Mouse (Mus musculus) kidney, postnatal 0 days (tissue): Measurements from ENCODE around the gene Prox2. TPM values are rescaled to one million over a fixed set of nuclear protein-coding genes. Genes with fewer than 3 reads are reported as not detected.
"Not testable (repeated sequence)": the region's sequence is repeated elsewhere in the genome, so short reads cannot be mapped to it uniquely, and the experiment has no call there.

ENCODE experiments used
- ATAC-seq: fragments of 200-750 bp; cut with Nextera tagmentation; replicated peaks from 2 replicates; pipeline ENCODE4 v1.8.0; 2017; ENCODE audit warnings: low read depth, moderate number of reproducible peaks, moderate TSS enrichment, moderate library complexity; ENCODE audit not compliant: low FRiP score
- DNase-seq: peaks from one replicate; pipeline ENCODE4 v3.0.0-alpha.2; 2016; ENCODE audit warnings: low spot score
- H3K27ac ChIP-seq: fragments of 300-500 bp; sonication (generic); 2 replicates; pipeline ENCODE4 v1.5.1; 2014; ENCODE audit warnings: mild to moderate bottlenecking
- H3K27me3 ChIP-seq: fragments of 300-500 bp; sonication (generic); 2 replicates; pipeline ENCODE4 v1.6.1; 2014; ENCODE audit warnings: low read length, mixed read lengths; ENCODE audit not compliant: insufficient read depth
- H3K36me3 ChIP-seq: fragments of 300-500 bp; sonication (generic); 2 replicates; pipeline ENCODE4 v1.6.1; 2014; ENCODE audit warnings: low read length, mixed read lengths; ENCODE audit not compliant: insufficient read depth
- H3K4me1 ChIP-seq: fragments of 300-500 bp; sonication (generic); replicated peaks from 2 replicates; pipeline ENCODE4 v1.6.1; 2014; ENCODE audit warnings: antibody characterized with exemption, low read length, mixed read lengths; ENCODE audit not compliant: insufficient read depth
- H3K4me2 ChIP-seq: fragments of 300-500 bp; sonication (generic); 2 replicates; pipeline ENCODE4 v1.6.1; 2014; ENCODE audit warnings: mild to moderate bottlenecking, low read length, moderate library complexity, mixed read lengths
- H3K4me3 ChIP-seq: fragments of 300-500 bp; sonication (generic); replicated peaks from 2 replicates; pipeline ENCODE4 v1.5.1; 2014; ENCODE audit warnings: low read depth, low read length
- H3K9ac ChIP-seq: fragments of 300-500 bp; sonication (generic); 2 replicates; pipeline ENCODE4 v1.6.1; 2014; ENCODE audit warnings: low read depth, low read length
- H3K9me3 ChIP-seq: fragments of 300-500 bp; sonication (generic); replicated peaks from 2 replicates; pipeline ENCODE4 v1.6.1; 2016; ENCODE audit warnings: low read length, inconsistent platforms, mixed read lengths
- CTCF ChIP-seq: IDR thresholded peaks from 2 replicates; pipeline ENCODE4 v1.5.1; 2016; ENCODE audit warnings: antibody characterized with exemption, low read depth, mild to moderate bottlenecking, moderate library complexity
- WGBS: fragments of 180-500 bp; shearing (Covaris S2); extraction: QIAGEN DNeasy Blood & Tissue Kit; methylation state at CpG from one replicate; pipeline ENCODE4 v1.1.7; 2014; 5-methylcytosine and 5-hydroxymethylcytosine counted together
- polyA plus RNA-seq: library from polyadenylated mRNA; unstranded; fragments of >200 nt; fragmentation: Nextera tagmentation; extraction: Ambion mirVana; gene quantifications from 2 replicates; pipeline ENCODE4 v1.2.1, GENCODE M21; 2015

The Prox2 gene
- polyA plus RNA-seq, 1 experiment from 2014 or later: 3.3 TPM

DNA sequence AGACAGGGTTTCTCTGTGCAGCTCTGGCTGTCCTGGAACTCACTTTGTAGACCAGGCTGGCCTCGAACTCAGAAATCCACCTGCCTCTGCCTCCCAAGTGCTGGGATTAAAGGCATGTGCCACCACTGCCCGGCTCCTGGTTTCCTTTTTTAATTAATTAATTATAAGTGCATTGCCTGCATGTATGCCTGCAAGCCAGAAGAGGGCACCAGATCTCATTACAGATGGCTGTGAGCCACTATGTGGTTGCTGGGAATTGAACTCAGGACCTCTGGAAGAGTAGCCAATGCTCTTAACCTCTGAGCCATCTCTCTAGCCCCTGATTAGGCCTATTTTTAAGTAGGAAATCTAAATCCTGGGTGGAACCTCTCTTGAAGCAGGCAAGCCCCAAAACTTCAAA is 33.7 kb upstream of the Prox2 start:
- not testable (repeated sequence) for H3K9me3 ChIP-seq, H3K27ac ChIP-seq, H3K27me3 ChIP-seq, H3K36me3 ChIP-seq, H3K4me1 ChIP-seq, DNase-seq, ATAC-seq, H3K4me2 ChIP-seq, H3K4me3 ChIP-seq, H3K9ac ChIP-seq
- peak; percentile 52 for TF ChIP-seq CTCF
- 77% methylated on average over 2 of the region's 2 CpGs for WGBS

DNA sequence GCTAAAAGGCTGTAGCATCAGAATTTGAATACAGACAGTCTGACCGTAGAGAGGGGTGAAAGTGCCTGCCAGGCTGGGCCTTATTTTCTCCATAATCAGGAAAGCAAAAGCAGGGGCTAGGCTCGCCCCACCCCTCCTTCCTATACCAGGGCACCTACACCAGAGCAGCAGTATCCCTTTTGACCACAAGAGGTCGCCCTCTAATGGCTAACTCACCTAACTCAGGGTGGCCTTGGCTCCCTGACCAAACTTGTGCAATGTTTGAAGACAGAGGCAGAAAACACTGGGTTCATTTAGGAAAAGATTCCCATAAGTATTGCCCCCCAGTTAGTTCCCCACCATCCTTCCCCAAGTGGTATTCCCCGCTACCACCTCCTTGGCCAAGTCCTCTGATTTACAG is 32.2 kb upstream of the Prox2 start:
- Histone ChIP-seq H3K27ac (no peak overlapping the region), H3K4me3 (no peak overlapping the region), H3K36me3 (no peaks in the 10 kb centered on the region), H3K4me1 (no peaks in the 10 kb centered on the region), H3K9me3 (no peaks in the 10 kb centered on the region), H3K27me3 (no peaks in the 10 kb centered on the region), H3K9ac (no peak overlapping the region), H3K4me2 (no peak overlapping the region)
- TF ChIP-seq CTCF: peak; percentile 95
- no peak for ATAC-seq
- DNase-seq: peak; percentile 89
- WGBS: 14% methylated on average over 4 of the region's 4 CpGs

DNA sequence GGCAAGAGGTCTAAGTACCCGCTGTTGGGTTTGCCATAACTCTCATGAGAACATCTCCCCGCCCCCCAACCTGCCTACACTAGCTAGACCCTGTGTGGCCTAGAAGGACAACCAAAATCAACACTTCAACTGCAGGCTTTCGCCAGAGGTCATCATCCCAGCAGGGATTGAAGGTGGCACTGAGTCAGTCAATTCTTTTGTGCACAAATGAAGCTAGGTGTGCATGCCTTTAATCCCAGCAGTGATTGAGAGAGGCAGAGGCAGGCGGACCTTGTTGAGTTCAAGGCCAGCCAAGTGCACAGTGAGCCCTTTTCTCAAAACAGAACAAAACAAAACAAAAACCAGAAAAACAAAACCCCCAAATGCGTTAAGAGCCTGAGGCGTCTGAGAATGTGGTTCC is 30.5 kb upstream of the Prox2 start:
- no peak for DNase-seq
- no peak overlapping the region for H3K9ac ChIP-seq
- no peak for TF ChIP-seq CTCF
- 78% methylated on average over 6 of the region's 6 CpGs for WGBS
- no peaks in the 10 kb centered on the region for H3K36me3 ChIP-seq
- H3K27ac ChIP-seq: no peak overlapping the region
- H3K27me3 ChIP-seq: no peaks in the 10 kb centered on the region
- no peak overlapping the region for H3K4me2 ChIP-seq
- H3K9me3 ChIP-seq: no peaks in the 10 kb centered on the region
- ATAC-seq: no peak
- H3K4me3 ChIP-seq: no peak overlapping the region
- H3K4me1 ChIP-seq: no peaks in the 10 kb centered on the region

DNA sequence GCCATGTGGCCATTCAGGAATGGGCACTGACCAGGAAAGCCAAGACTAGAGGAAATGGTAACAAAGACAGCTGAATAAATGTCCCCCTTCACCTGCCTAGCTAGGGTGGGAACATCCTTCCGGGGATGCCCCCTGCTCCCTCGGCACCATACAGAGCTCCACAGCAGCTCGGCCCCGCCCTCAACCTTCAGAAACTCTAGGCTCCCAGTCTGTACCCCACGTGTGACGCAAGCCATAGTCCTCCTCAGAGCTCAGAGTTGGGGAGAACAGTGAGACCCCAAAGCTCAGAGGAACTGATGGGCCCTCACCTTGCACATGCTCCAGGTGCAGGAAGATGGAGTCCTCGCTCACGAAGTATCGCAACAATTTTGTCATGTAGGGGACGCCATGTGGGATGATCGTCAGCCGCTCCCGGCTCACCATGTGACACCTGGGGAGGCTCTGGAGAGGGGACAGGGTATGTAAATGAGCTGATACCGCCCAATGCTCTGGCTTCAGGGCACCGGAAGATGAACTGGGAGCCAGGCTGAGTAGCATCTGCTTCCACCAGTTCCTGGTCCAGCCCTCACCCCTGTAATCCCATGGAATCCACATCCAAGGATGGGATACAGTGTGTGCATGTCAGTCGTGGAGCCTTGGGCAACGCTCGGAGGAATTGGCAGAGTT is 29.6 kb upstream of the Prox2 start:
- DNase-seq: no peak
- H3K27me3 ChIP-seq: no peaks in the 10 kb centered on the region
- no peak overlapping the region for H3K9ac ChIP-seq
- 51% methylated on average over 18 of the region's 18 CpGs for WGBS
- no peak for ATAC-seq
- no peaks in the 10 kb centered on the region for H3K36me3 ChIP-seq
- no peak for TF ChIP-seq CTCF
- H3K4me1 ChIP-seq: no peaks in the 10 kb centered on the region
- no peaks in the 10 kb centered on the region for H3K9me3 ChIP-seq
- H3K4me2 ChIP-seq: peak overlapping the region; percentile 5; the same call in 1 of the 2 replicates
- no peak overlapping the region for H3K27ac ChIP-seq
- no peak overlapping the region for H3K4me3 ChIP-seq

DNA sequence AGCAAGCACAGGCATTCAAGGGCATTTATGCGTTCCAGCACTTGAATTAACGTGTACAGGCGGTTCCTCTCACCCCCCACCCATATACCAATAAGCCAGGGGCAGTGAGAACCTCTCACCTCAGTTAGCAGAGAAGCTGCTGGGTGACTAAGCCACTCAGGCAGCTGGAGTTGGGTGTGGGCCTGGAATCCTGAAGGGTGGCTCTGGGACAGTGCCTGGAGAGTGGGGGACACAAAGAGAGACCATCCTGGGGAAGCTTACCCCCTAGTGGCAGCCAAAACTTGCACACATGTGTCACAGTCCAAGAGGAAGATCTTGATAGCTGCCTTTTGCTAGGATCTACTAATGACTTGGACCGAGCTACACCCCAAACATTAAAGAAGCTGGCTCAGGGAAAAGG is 26.1 kb upstream of the Prox2 start:
- no peak for ATAC-seq
- no peak for DNase-seq

DNA sequence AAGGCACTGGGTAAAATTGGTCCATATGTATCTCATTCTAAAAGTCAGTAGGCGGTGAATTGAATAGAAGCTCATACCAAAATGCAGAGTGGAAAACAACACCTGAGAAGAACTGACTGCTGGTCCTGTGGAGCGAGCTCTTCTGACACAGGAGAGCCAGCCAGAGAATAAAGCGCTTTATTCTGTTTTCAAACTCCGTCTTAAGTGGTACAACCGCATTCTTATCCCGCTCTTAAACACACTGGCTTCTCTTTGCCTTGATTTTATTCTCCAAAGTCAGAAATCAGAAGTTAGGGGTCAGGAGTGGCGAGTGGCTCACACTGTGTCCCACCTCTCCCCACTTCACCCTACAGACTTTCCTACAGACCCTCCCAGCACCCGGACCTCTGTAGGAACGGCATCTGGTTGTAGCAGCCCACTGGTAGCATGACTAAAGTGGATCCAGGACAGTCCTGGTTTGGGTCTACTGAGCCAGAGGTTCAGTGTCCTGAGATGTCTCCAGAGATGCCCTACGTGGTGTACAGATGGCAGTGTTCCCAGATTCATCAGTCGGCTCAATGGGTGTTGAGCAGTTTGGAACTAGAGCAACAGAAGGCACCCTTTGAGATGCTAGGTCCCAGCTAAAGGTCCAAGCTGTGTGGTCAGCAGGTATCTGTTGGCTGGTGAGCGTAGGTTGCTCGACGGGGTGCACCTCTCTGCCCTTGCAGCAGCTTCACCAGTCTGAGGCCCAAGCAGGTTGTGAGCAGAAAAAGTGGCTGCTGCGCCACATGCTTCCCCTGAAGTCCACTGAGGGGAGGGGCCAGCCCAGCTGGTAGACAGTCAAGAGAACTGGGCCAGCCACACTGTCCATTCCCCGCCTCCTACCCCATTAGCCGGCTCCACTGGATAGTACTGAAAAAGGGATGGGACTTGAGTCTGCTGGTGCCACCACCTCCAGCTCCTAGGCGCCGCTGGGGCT is 25.2 kb upstream of the Prox2 start:
- DNase-seq: no peak
- Histone ChIP-seq H3K4me2 (no peak overlapping the region), H3K4me1 (no peaks in the 10 kb centered on the region), H3K9me3 (no peaks in the 10 kb centered on the region), H3K4me3 (no peak overlapping the region), H3K27ac (no peak overlapping the region), H3K36me3 (peaks cover 37% of the 10 kb centered on the region), H3K27me3 (no peaks in the 10 kb centered on the region), H3K9ac (no peak overlapping the region)
- WGBS: 79% methylated on average over 19 of the region's 19 CpGs
- peak; percentile 15; the same call in 1 of the 2 replicates for ATAC-seq
- TF ChIP-seq CTCF: no peak

More for the DNA sequence above, 26.1 kb upstream of the Prox2 start:
- Histone ChIP-seq H3K4me3 (no peak overlapping the region), H3K9me3 (no peaks in the 10 kb centered on the region), H3K36me3 (peaks cover 29% of the 10 kb centered on the region), H3K4me2 (no peak overlapping the region), H3K27me3 (no peaks in the 10 kb centered on the region), H3K27ac (no peak overlapping the region), H3K9ac (no peak overlapping the region), H3K4me1 (no peaks in the 10 kb centered on the region)
- WGBS: 77% methylated on average over 4 of the region's 4 CpGs
- TF ChIP-seq CTCF: no peak
